Mouse (Mus musculus) C2C12 (cell line): Measurements from ENCODE around the gene Dck.

Source experiments
- CTCF ChIP-seq: IDR thresholded peaks from one replicate; pipeline ENCODE4 v1.5.1; 2011; ENCODE audit not compliant: control insufficient read depth, insufficient read depth, insufficient read length
- MYOD1 ChIP-seq: IDR thresholded peaks from one replicate; pipeline ENCODE4 v1.6.1; 2011; ENCODE audit warnings: low read depth; ENCODE audit not compliant: control insufficient read depth, insufficient read length

GRCm38 (mm10) chr5:88796588-88796987, 31.8 kb downstream of the Dck start:
- TF ChIP-seq CTCF (no peak), MYOD1 (no peak)
